Mouse (Mus musculus) heart, postnatal 0 days (tissue): Measurements from ENCODE around the gene Olfr611. TPM values are rescaled to one million over a fixed set of nuclear protein-coding genes. Genes with fewer than 3 reads are reported as not detected.
"Not testable (repeated sequence)": the region's sequence is repeated elsewhere in the genome, so short reads cannot be mapped to it uniquely, and the experiment has no call there.

ENCODE experiments used
- ATAC-seq: fragments of 200-750 bp; cut with Nextera tagmentation; 2 replicates; pipeline ENCODE4 v1.8.0; 2017; ENCODE audit warnings: low read depth, moderate number of reproducible peaks, moderate library complexity; ENCODE audit not compliant: insufficient read depth
- DNase-seq: peaks from one replicate; pipeline ENCODE4 v3.0.0-alpha.2; 2016; ENCODE audit warnings: low spot score
- H3K27ac ChIP-seq: fragments of 300-500 bp; sonication (generic); 2 replicates; pipeline ENCODE4 v1.5.1; 2014; ENCODE audit warnings: low read depth, mild to moderate bottlenecking
- H3K27me3 ChIP-seq: fragments of 300-500 bp; sonication (generic); 2 replicates; pipeline ENCODE4 v1.6.1; 2014; ENCODE audit warnings: low read length, mixed read lengths; ENCODE audit not compliant: control insufficient read depth, insufficient read depth
- H3K36me3 ChIP-seq: fragments of 300-500 bp; sonication (generic); replicated peaks from 2 replicates; pipeline ENCODE4 v1.6.1; 2014; ENCODE audit warnings: low read length, mixed read lengths; ENCODE audit not compliant: control insufficient read depth, insufficient read depth
- H3K4me1 ChIP-seq: fragments of 300-500 bp; sonication (generic); 2 replicates; pipeline ENCODE4 v1.6.1; 2014; ENCODE audit warnings: antibody characterized with exemption; ENCODE audit not compliant: control insufficient read depth, insufficient read depth
- H3K4me2 ChIP-seq: fragments of 300-500 bp; sonication (generic); 2 replicates; pipeline ENCODE4 v1.6.1; 2014; ENCODE audit warnings: low read depth, mild to moderate bottlenecking, low read length, moderate library complexity
- H3K4me3 ChIP-seq: fragments of 300-500 bp; sonication (generic); 2 replicates; pipeline ENCODE4 v1.5.1; 2014; ENCODE audit warnings: low read depth, low read length
- H3K9ac ChIP-seq: fragments of 300-500 bp; sonication (generic); replicated peaks from 2 replicates; pipeline ENCODE4 v1.6.1; 2014; ENCODE audit warnings: low read depth, low read length, mixed read lengths
- H3K9me3 ChIP-seq: fragments of 300-500 bp; sonication (generic); replicated peaks from 2 replicates; pipeline ENCODE4 v1.6.1; 2016; ENCODE audit warnings: low read length; ENCODE audit not compliant: control insufficient read depth
- CTCF ChIP-seq: IDR thresholded peaks from 2 replicates; pipeline ENCODE4 v1.5.1; 2016; ENCODE audit warnings: antibody characterized with exemption, control low read depth, low read depth
- EP300 ChIP-seq: IDR thresholded peaks from 2 replicates; pipeline ENCODE4 v1.6.1; 2016; ENCODE audit warnings: antibody characterized with exemption, low read depth
- WGBS: fragments of 180-500 bp; shearing (Covaris S2); extraction: QIAGEN DNeasy Blood & Tissue Kit; methylation state at CpG from one replicate; pipeline ENCODE4 v1.1.7; 2014; 5-methylcytosine and 5-hydroxymethylcytosine counted together
- polyA plus RNA-seq: library from polyadenylated mRNA; unstranded; fragments of >200 nt; fragmentation: Nextera tagmentation; extraction: Ambion mirVana; gene quantifications from 2 replicates; pipeline ENCODE4 v1.2.1, GENCODE M21; 2015
- total RNA-seq: library from RNA; depleted of rRNA; stranded (reverse); fragments of >200 nt; gene quantifications from 2 replicates; pipeline ENCODE4 v1.2.3, GENCODE M21; 2014; ENCODE audit warnings: low replicate concordance; rRNA removed

Gene Olfr611
- total and polyA plus RNA-seq, 2 experiments from 2014 or later: not detected

- no peak for DNase-seq
- no peak within 1 kb of the TSS for H3K4me3 ChIP-seq
- H3K4me2 ChIP-seq: no peak within 1 kb of the TSS
- H3K9me3 ChIP-seq: no peaks in the 10 kb centered on the region
- H3K9ac ChIP-seq: no peak within 1 kb of the TSS
- no peaks in the 10 kb centered on the region for H3K27me3 ChIP-seq
- TF ChIP-seq CTCF: no peak
- no peak for TF ChIP-seq EP300
- H3K4me1 ChIP-seq: no peaks in the 10 kb centered on the region
- WGBS: 38% methylated on average over 1 of the region's 1 CpGs
- no peaks in the 10 kb centered on the region for H3K36me3 ChIP-seq
- no peak for ATAC-seq
- H3K27ac ChIP-seq: no peak within 1 kb of the TSS
Observed at GRCm38 (mm10) chr7:103497962-103498361, 22.7 kb downstream of the Olfr611 start, which contains the start of gene Olfr609. TSS of gene Olfr609 (minus strand) at chr7:103498062.

GRCm38 (mm10) chr7:103477106-103477505, 43.5 kb downstream of the Olfr611 start:
- H3K27me3 ChIP-seq, H3K9ac ChIP-seq, ATAC-seq, H3K27ac ChIP-seq, DNase-seq, H3K4me3 ChIP-seq, H3K36me3 ChIP-seq, H3K4me1 ChIP-seq, H3K9me3 ChIP-seq, H3K4me2 ChIP-seq: not testable (repeated sequence)
- WGBS: 86% methylated on average over 9 of the region's 9 CpGs

GRCm38 (mm10) chr7:103469577-103469976, 51.1 kb downstream of the Olfr611 start, which contains the start of gene Olfr608:
TSS of gene Olfr608 (plus strand) at chr7:103469877.
- H3K27me3 ChIP-seq: no peaks in the 10 kb centered on the region
- H3K9me3 ChIP-seq: no peaks in the 10 kb centered on the region
- TF ChIP-seq EP300: no peak
- ATAC-seq (no peak), DNase-seq (no peak)
- H3K9ac ChIP-seq: no peak within 1 kb of the TSS
- no peaks in the 10 kb centered on the region for H3K4me1 ChIP-seq
- H3K36me3 ChIP-seq: no peaks in the 10 kb centered on the region
- H3K4me2 ChIP-seq: no peak within 1 kb of the TSS
- H3K4me3 ChIP-seq: no peak within 1 kb of the TSS
- H3K27ac ChIP-seq: no peak within 1 kb of the TSS

Other genes starting within 250 kb of the Olfr611 start
- gene Olfr596, start 215.2 kb downstream of the Olfr611 start, total RNA-seq: not detected in 2 replicates
- not detected in 2 replicates for gene Olfr596, start 215.2 kb downstream of the Olfr611 start, polyA plus RNA-seq
- not detected in 2 replicates for gene Olfr597, start 204.5 kb downstream of the Olfr611 start, total RNA-seq
- gene Olfr597, start 204.5 kb downstream of the Olfr611 start, polyA plus RNA-seq: not detected in 2 replicates
- not detected in 2 replicates for gene Olfr598, start 197.3 kb downstream of the Olfr611 start, total RNA-seq
- not detected in 2 replicates for gene Olfr598, start 197.3 kb downstream of the Olfr611 start, polyA plus RNA-seq
- gene Olfr599, start 184.9 kb downstream of the Olfr611 start, total RNA-seq: not detected in 2 replicates
- not detected in 2 replicates for gene Olfr599, start 184.9 kb downstream of the Olfr611 start, polyA plus RNA-seq
- not detected in 2 replicates for gene Olfr600, start 171.2 kb downstream of the Olfr611 start, total RNA-seq
- gene Olfr600, start 171.2 kb downstream of the Olfr611 start, polyA plus RNA-seq: not detected in 2 replicates
- not detected in 2 replicates for gene Olfr601, start 158.2 kb downstream of the Olfr611 start, total RNA-seq
- not detected in 2 replicates for gene Olfr601, start 158.2 kb downstream of the Olfr611 start, polyA plus RNA-seq
- not detected in 2 replicates for gene Olfr603, start 134.7 kb downstream of the Olfr611 start, total RNA-seq
- not detected in 2 replicates for gene Olfr603, start 134.7 kb downstream of the Olfr611 start, polyA plus RNA-seq
- not detected in 2 replicates for gene Usp17lc, start 105.8 kb downstream of the Olfr611 start, total RNA-seq
- 0.12 and 0.19 TPM in 2 replicates for gene Usp17lc, start 105.8 kb downstream of the Olfr611 start, polyA plus RNA-seq
- not detected in 2 replicates for gene Olfr605, start 75.4 kb downstream of the Olfr611 start, total RNA-seq
- not detected in 2 replicates for gene Olfr605, start 75.4 kb downstream of the Olfr611 start, polyA plus RNA-seq
- not detected in 2 replicates for gene Olfr606, start 71.8 kb downstream of the Olfr611 start, total RNA-seq
- gene Olfr606, start 71.8 kb downstream of the Olfr611 start, polyA plus RNA-seq: not detected in 2 replicates
- gene Olfr607, start 56.7 kb downstream of the Olfr611 start, total RNA-seq: not detected in 2 replicates
- 0.55 and 0.91 TPM in 2 replicates for gene Olfr607, start 56.7 kb downstream of the Olfr611 start, polyA plus RNA-seq
- 9.8 TPM in 2 replicates for gene Olfr608, start 51.0 kb downstream of the Olfr611 start, total RNA-seq
- gene Olfr608, start 51.0 kb downstream of the Olfr611 start, polyA plus RNA-seq: 1.1 and 1.3 TPM in 2 replicates
- gene Olfr609, start 22.8 kb downstream of the Olfr611 start, total RNA-seq: not detected in 2 replicates
- 0.04 TPM in 2 replicates for gene Olfr609, start 22.8 kb downstream of the Olfr611 start, polyA plus RNA-seq
- gene Olfr610, start 8.7 kb downstream of the Olfr611 start, total RNA-seq: not detected in 2 replicates
- gene Olfr610, start 8.7 kb downstream of the Olfr611 start, polyA plus RNA-seq: not detected in 2 replicates
- gene Olfr612, start 21.9 kb upstream of the Olfr611 start, total RNA-seq: not detected in 2 replicates
- gene Olfr612, start 21.9 kb upstream of the Olfr611 start, polyA plus RNA-seq: not detected in 2 replicates
- not detected in 2 replicates for gene Olfr613, start 27.2 kb upstream of the Olfr611 start, total RNA-seq
- gene Olfr613, start 27.2 kb upstream of the Olfr611 start, polyA plus RNA-seq: not detected in 2 replicates
- gene Olfr615, start 35.2 kb upstream of the Olfr611 start, total RNA-seq: not detected in 2 replicates
- gene Olfr615, start 35.2 kb upstream of the Olfr611 start, polyA plus RNA-seq: not detected in 2 replicates
- gene Olfr616, start 48.3 kb upstream of the Olfr611 start, total RNA-seq: not detected in 2 replicates
- not detected in 2 replicates for gene Olfr616, start 48.3 kb upstream of the Olfr611 start, polyA plus RNA-seq
- gene Olfr617, start 52.2 kb upstream of the Olfr611 start, total RNA-seq: not detected in 2 replicates
- not detected in 2 replicates for gene Olfr617, start 52.2 kb upstream of the Olfr611 start, polyA plus RNA-seq
- not detected in 2 replicates for gene Olfr618, start 69.3 kb upstream of the Olfr611 start, total RNA-seq
- not detected in 2 replicates for gene Olfr618, start 69.3 kb upstream of the Olfr611 start, polyA plus RNA-seq
- gene Olfr619, start 79.7 kb upstream of the Olfr611 start, total RNA-seq: not detected in 2 replicates
- not detected in 2 replicates for gene Olfr619, start 79.7 kb upstream of the Olfr611 start, polyA plus RNA-seq
- not detected in 2 replicates for gene Olfr620, start 91.7 kb upstream of the Olfr611 start, total RNA-seq
- not detected in 2 replicates for gene Olfr620, start 91.7 kb upstream of the Olfr611 start, polyA plus RNA-seq
- not detected in 2 replicates for gene Olfr622, start 121.9 kb upstream of the Olfr611 start, total RNA-seq
- not detected in 2 replicates for gene Olfr622, start 121.9 kb upstream of the Olfr611 start, polyA plus RNA-seq
- not detected in 2 replicates for gene Olfr623, start 142.9 kb upstream of the Olfr611 start, total RNA-seq
- gene Olfr623, start 142.9 kb upstream of the Olfr611 start, polyA plus RNA-seq: not detected in 2 replicates
- not detected in 2 replicates for gene Olfr624, start 150.3 kb upstream of the Olfr611 start, total RNA-seq
- gene Olfr624, start 150.3 kb upstream of the Olfr611 start, polyA plus RNA-seq: 0.03 TPM in 1 of 2 replicates, not detected in the other
- not detected in 2 replicates for gene Olfr625-ps1, start 161.9 kb upstream of the Olfr611 start, total RNA-seq
- gene Olfr625-ps1, start 161.9 kb upstream of the Olfr611 start, polyA plus RNA-seq: not detected in 2 replicates
- gene Olfr243, start 193.8 kb upstream of the Olfr611 start, total RNA-seq: not detected in 2 replicates
- gene Olfr243, start 193.8 kb upstream of the Olfr611 start, polyA plus RNA-seq: not detected in 2 replicates
- not detected in 2 replicates for gene Olfr628, start 209.5 kb upstream of the Olfr611 start, total RNA-seq
- not detected in 2 replicates for gene Olfr628, start 209.5 kb upstream of the Olfr611 start, polyA plus RNA-seq
- gene Olfr629, start 224.1 kb upstream of the Olfr611 start, total RNA-seq: not detected in 2 replicates
- gene Olfr629, start 224.1 kb upstream of the Olfr611 start, polyA plus RNA-seq: not detected in 2 replicates
- gene Olfr630, start 236.5 kb upstream of the Olfr611 start, total RNA-seq: not detected in 2 replicates
- not detected in 2 replicates for gene Olfr630, start 236.5 kb upstream of the Olfr611 start, polyA plus RNA-seq